Mouse (Mus musculus): Measurements from ENCODE around the gene Ankrd27.

Gene Ankrd27

DNA sequence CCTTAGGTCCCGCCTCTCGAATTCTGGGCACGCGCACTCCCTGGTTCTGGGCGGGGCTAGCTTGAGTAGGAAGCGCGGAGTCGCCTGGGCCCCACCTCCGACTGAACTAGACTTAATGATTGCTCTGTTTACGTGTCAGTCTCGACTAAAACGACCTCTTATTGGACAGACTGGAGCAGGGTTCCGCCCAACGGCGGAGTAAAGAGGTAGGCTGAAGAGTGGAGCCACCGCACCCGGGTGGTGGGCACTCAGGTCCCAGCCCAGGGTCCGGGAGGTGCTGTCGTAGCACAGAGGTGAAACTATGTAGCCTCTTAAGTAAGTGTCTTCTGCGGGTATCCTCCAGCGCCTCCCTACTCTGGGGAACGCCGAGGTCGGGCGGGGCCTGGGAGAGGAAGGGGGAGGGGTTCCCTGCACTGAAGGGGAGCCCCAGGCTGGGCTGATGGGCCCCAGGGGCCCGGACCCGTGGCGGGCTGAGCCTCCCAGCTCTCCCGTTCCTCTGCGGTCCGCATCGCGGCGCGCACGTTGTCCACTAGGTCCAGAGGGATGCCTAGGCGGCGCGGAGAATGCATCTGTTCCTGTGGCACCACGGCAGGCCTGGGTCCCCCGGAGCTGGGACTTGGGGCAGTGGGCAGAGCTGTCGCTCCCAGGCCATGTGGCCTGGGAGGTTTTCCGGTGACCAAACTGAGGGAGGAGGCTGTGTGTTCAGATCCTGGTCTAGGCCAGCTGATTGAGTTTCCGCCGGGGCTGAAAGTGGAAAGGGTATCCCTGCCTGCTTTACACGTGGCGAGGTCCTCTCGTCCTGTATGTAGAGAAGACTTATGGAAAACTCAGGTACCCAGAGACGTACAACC is at the start of gene Ankrd27:
Gene Ankrd27 (plus strand): TSS at position 190 of the 851 bp plus-strand sequence.
- TF ChIP-seq GATA4 (IDR thresholded peaks at IDR 0.05; ENCODE audit: insufficient replicate concordance, low read length) = no peak

DNA sequence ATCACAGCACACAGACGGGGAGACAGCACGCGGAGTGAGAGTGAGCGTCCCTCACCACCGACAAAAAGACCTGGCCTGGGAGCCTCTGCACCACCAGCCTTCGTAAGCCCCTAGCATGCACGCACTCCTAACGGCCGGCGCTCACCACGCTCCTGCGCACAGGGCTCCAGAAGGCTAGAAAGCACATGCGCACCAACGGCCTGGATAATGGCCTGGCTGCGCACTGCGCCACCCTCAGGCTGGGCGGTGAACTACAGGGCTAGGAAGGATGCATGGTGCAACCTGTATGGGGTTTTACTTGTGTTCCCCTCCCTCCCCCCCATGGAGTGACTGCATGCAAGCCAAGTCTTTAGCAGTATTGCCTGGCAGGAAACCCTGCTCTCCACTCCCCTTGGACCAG is 48.5 kb upstream of the Ankrd27 start, which contains the start of gene Tdrd12:
Gene Tdrd12 (minus strand): TSS at position 184 of the 400 bp plus-strand sequence.
- no peak for TF ChIP-seq GATA4 (IDR thresholded peaks at IDR 0.05; ENCODE audit: insufficient replicate concordance, low read length)

DNA sequence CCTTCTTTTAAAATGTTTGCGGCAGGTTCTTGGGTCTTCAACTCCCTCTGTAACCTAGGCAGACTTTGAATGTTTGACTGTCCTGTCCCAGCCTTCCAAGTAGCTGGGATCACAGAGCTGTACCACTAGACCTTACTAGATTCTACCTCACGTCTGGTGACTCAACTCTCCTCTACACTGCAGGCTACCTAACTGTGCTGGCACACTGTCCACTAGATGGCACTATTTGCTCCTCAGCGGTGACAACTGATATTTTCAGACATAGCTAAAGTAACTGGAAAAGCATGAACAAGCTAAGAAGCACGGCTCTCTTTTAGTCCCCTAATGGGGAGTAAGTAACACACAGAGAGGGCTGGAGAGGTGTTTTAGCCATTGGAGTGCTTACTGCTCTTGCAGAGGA is 40.2 kb upstream of the Ankrd27 start:
- no peak for TF ChIP-seq GATA4 (IDR thresholded peaks at IDR 0.05; ENCODE audit: insufficient replicate concordance, low read length)

DNA sequence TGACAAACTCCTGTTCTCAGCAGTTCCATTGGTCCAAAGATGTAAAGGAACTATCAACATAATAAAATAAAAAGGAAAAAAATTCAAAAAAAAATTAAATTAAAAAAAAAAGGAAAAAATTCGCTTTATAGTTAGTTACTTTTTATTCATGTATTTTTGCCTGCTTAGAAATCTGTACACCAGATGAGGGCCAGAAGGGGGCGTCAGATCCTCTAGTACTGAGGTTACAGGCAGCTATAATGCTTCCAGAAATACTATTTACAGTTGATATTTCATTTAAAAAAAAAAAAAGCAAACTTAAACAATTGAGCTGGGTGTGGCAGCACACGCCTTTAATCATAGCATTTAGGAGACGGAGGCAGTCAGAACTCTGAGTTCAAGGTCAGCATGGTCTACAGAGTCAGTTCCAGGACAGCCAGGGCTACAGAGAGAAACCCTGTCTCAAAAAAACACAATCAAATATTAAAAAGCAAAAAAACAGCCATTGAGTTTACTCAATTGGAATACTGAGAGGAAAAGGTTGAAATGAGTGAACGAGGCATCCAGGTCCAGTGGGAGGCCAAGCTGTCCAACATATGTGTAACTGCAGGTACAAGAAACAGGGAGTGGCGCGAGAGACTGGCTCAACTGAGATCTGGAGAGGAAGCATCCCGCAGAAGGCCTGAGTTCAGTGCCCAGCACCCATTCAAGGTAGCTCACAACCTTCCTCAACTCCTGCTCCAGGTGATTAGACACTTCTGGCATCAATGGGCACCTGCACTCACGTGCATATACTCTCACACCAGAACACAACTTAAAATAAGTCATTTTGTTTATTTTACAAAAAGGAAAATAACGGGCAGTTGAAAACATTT is 32.1 kb upstream of the Ankrd27 start:
- no peak for TF ChIP-seq GATA4 (IDR thresholded peaks at IDR 0.05; ENCODE audit: insufficient replicate concordance, low read length)

DNA sequence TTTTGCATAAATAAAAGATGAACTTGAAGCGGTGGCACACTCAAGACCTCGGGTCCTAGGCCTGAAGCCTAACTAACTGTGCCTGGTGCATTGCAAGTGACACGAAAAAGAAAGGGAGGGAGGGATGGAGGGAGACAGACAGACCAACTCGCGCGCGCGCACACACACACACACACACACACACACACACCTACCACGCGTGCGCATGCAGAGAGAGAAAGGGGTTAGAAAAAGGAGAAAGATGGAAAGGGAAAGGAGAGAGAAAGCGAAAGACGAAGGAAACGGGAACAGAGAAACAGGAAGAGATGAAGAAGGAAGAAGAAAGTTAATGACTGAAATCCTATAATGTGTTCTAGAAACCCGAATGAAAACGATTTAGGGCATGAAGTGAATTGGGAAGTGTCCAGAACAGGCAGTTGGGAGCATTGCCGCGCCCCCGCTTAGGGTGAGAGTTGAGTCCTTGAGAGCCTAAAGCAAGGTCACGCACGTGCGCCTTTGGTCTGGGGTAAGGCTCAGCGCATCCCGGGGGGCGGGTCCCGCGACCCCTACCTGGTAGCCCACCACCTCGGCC is 31.4 kb upstream of the Ankrd27 start:
- TF ChIP-seq GATA4 (IDR thresholded peaks at IDR 0.05; ENCODE audit: insufficient replicate concordance, low read length) = no peak

DNA sequence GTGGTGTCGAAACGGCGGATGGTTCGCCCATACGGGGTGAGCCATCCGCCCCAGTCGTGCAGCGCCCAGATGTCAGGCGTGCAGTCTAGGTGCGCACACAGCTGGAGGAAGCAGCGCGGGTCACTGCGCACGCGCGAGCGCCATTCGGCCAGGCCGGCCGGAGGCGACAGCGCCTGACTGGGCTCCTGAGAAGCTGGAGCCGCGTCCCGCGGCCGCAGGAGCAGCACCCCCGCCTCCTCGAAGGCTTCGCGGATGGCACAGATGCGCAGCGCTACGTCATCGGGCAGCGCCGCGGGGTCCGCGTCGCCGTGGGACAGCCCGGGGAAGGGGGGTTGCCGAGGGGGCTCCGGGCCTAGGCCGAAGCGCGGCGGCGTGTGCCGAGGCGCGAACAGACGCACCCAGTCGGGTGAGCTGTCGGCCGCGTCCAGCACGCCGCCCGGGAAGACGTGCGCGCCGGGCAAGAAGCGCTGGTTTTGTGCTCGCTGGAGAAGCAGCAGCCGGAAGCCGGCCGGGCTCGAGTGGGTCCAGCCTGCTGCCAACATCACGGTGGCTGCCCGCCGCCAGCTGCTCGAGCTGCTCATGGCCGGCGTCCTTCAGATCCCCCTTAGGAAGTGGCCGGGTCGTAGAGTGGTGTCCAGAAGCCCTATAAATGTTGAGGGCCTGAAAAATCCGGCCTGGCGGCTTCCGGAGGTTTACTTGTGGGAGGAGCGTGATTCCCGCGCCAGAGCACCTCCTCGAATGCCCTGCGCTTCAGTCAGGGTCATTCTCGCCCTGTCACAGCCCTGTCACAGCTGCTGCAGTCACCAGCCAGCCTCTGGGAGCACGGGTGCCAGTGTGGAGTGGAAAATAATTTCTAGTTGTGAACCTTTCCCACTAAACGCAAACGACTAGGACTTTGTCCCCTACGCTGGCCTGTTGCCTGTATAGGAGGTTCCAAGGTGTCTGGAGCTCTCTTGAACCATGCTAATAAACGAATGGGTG is 30.5 kb upstream of the Ankrd27 start:
- TF ChIP-seq GATA4 (IDR thresholded peaks at IDR 0.05; ENCODE audit: insufficient replicate concordance, low read length) = no peak

DNA sequence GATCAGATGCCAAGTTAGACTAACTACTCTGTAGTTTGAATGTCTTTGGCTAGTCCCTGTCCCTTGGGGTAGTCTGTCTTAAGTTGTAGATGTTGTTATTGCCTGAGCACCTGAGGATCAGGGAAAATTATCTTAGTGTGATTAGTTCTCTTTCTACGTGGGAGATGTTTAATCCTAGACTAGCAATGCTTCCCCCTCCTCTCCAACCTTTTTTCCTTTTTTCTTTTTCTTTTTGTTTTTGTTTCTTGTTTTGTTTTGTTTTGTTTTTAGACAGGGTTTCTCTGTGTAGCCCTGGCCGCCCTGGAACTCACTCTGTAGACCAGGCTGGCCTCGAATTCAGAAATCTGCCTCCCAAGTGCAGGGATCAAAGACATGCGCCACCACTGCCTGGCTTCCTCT is 29.8 kb upstream of the Ankrd27 start, which contains the start of gene Nudt19:
Gene Nudt19 (minus strand): TSS at position 100 of the 399 bp plus-strand sequence.
- TF ChIP-seq GATA4 (IDR thresholded peaks at IDR 0.05; ENCODE audit: insufficient replicate concordance, low read length) = no peak

DNA sequence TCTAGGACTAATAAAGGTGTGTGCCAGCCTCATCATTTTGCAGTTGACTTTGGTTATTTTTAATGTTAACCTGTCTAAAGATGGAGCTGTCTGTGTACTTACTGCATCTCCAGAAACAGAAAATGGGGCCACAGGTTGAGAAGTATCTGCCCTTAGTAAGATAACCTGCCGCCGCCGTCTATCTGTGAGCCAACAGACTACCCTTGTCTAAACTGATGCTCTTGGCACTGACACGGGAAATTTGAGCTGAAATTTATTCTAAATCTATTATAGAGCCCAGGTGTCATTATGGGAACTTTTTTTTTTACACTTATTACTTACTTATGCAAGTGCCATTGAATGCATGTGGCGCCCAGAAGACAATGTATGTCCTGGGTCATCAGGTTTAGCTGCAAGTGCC is 29.1 kb upstream of the Ankrd27 start:
- TF ChIP-seq GATA4 (IDR thresholded peaks at IDR 0.05; ENCODE audit: insufficient replicate concordance, low read length) = no peak

DNA sequence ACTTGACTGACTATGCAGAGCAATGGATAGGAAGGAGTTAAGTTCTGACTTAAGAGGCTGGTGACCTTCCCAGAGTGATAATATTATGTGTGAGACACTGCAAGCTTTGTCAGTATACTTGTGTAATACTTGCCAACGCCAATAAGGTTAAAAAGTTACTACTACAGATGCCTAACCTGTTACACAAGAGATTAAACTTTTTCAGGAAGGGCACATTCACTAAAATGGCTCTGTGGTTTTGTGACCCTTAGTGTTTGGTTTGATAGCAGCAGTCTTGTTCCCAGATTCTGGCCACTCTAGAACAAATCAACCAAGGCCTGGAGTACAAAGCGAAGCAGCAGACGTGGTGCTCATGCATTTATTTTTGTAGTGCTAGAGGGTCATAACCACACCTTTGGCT is 28.5 kb upstream of the Ankrd27 start:
- 0 out of 2 replicates have a peak, but pooled peaks have one; percentile 15 for TF ChIP-seq GATA4 (IDR thresholded peaks at IDR 0.05; ENCODE audit: insufficient replicate concordance, low read length)

DNA sequence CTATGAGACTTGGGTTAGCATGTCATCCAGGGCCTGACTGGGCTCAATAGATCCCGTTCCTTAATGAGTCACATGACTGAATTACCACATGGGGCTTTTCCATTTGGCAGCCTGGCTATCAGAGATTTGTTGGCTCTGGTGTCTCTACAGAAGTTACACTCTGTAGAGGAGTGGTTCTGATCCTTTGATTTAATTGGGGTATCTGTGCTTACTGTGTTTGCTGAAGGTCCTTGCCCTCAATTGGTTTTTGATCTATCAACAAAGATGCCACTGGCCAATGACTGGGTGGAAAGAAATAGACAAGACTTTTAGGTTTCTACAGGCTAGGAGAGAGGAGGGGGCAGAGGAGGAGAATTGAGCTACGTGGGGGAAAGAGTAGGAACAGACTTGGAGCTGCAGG is 27.4 kb upstream of the Ankrd27 start:
- no peak; the same call in 1 of the 2 replicates for TF ChIP-seq GATA4 (IDR thresholded peaks at IDR 0.05; ENCODE audit: insufficient replicate concordance, low read length)

DNA sequence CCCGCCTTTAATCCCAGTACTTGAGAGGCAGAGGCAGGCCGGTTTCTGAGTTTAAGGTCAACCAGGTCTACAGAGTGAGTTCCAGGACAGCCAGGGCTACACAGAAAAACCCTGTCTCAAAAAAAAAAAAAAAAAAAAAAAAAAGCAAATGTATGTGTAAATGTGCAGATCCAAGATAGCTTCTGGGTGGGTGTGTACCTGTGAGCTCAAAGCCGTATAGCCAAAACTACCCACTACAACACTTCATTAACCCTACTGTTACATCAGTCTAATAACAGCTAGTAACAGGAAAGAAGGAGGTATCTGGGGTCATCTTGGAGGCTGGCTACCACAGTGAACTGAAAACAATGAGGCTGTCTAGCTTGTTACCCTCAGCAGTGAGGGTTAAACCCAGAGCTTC is 26.2 kb upstream of the Ankrd27 start:
- no peak for TF ChIP-seq GATA4 (IDR thresholded peaks at IDR 0.05; ENCODE audit: insufficient replicate concordance, low read length)

DNA sequence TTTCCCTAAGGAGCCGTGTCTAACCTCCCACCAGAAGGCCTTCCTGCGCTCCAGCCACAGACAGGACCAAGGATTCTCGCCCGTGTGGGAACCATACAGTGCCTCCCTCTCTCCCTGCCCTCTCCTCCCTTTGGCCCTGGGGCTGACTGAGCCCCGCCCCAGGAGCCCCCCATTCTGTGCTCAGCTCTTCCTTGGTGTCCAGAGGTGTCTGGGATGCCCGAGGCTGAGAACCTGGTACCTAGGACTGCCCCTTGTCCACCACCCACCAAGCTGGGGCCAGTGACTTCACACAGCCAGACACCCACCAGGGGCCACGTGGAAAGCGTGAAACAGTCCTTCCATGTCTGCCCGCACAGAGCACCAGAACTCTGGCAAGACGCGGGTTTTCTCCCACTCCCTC is 23.0 kb upstream of the Ankrd27 start:
- no peak for TF ChIP-seq GATA4 (IDR thresholded peaks at IDR 0.05; ENCODE audit: insufficient replicate concordance, low read length)

DNA sequence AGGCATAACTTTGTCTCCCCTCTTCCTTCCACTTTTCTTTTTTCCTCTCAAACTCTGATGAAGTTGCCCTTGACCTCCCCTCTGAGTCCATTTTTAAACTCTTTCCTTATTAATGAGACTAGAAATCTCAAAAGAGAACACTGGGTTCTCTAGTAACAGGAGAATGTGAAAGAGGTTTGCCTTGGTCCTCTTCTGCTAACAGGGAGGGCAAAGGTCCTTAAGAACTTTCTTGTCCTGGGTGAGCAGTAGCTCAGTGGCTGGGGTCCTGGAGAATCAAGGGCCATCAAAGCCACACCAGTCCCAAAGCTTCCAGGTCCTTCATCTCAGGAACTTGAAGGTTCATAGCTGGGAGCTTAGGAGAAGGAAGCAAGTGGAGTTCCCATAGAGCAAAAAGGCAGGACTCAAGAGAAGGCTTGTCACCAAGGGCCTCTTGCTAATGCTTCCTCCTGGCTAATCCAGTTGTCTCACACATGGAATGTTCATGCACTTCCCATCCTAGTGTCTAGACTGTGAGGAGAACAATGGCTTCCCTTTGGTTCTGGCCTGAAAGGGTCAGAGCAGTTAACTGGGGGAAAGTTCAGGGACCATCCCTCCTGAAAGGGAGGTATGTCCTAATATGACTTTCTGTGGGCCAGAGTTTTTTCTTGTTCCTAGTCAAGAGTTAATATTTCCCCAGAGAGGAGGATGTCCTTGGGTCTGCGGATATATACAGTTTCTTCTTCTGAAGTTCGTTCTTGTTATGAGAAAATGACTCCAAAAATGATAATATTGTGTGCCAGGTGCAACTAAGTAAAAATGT is 21.8 kb upstream of the Ankrd27 start:
- no peak for TF ChIP-seq GATA4 (IDR thresholded peaks at IDR 0.05; ENCODE audit: insufficient replicate concordance, low read length)

DNA sequence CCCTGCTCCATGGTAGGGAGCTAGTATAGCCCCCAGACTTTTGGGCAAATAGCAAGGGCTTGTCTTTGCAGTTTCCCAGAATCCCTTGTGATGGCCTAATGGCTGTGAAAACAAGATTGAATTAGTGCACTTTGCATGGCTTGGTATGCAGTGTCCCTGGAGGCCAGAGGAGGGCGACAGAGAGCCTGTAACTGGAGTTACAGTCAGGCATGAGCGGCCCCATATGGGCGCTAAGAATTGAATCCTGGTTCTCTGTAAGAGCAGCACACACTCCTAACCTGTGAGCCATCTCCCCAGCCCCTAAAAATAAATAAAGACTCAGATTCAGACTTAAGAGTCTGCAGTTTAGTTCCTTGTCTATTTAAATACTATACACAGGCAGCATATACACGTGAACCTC is 6.2 kb upstream of the Ankrd27 start:
- no peak for TF ChIP-seq GATA4 (IDR thresholded peaks at IDR 0.05; ENCODE audit: insufficient replicate concordance, low read length)

All from liver, adult (tissue).